Mouse (Mus musculus) ES-Bruce4 (cell line): ENCODE measurements around the gene Zfp367.

Experiments used
- CTCF ChIP-seq: IDR thresholded peaks from one replicate; pipeline ENCODE4 v1.8.1; 2011; ENCODE audit warnings: low read depth, low read length
- EP300 ChIP-seq: IDR thresholded peaks from 2 replicates; pipeline ENCODE4 v1.6.1; 2011; ENCODE audit warnings: low read depth, low read length; ENCODE audit not compliant: insufficient read depth
- POLR2A ChIP-seq: IDR thresholded peaks from one replicate; pipeline ENCODE4 v1.8.1; 2011; ENCODE audit warnings: low read length; ENCODE audit not compliant: insufficient read depth

DNA sequence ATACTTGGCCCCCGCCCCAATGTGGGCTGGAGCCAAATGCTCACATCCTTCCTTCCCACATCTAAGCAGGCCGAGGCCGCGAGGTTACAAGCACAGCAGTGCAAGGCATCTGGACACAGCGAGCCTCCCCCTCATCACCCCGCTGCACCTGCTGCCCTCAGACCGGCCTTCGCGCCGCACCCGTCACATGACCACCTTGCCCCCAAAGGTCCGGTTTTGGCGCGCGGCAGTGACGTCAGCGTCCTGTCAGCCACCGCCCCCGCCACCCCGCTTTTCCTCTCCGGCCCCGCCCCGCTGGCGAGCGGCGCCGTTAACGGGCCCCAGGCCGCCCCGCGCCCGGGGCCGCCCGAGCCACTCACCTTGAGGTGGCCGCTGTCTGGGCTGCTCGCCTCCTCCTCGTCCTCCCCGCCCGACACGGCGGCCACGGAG is 747 bp downstream of the Zfp367 start:
- TF ChIP-seq CTCF (no peak), POLR2A (no peak), EP300 (peak; percentile 57; the same call in 1 of the 2 replicates)
